Mouse (Mus musculus) kidney, adult 9 months (tissue): ENCODE results near the gene Dmwd.
A peak's percentile ranks its signal among the peaks of the same experiment; 100 is the strongest.

Experiments used
- DNase-seq: peaks from one replicate; pipeline ENCODE4 v3.0.0; 2022

The Dmwd gene

DNA sequence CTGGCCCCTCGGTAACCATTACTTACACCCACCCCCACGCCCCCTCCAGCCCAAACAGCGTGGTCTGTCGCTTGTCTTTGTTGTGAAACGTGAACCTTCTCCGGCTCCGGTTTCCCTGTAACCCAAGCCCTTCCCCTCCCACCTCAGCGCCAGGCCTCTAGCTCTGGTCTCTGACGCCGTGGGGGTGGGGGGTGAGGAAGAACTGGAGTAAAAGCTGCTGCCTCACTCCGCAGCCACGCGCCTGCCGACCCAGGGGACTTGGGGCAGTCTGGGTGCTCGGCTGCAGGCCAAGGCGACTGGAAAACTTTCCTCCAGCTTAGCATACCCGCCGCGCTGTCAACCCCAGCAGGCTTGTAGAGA lies 19.7 kb downstream of the Dmwd start:
- peak; percentile 60 for DNase-seq

DNA sequence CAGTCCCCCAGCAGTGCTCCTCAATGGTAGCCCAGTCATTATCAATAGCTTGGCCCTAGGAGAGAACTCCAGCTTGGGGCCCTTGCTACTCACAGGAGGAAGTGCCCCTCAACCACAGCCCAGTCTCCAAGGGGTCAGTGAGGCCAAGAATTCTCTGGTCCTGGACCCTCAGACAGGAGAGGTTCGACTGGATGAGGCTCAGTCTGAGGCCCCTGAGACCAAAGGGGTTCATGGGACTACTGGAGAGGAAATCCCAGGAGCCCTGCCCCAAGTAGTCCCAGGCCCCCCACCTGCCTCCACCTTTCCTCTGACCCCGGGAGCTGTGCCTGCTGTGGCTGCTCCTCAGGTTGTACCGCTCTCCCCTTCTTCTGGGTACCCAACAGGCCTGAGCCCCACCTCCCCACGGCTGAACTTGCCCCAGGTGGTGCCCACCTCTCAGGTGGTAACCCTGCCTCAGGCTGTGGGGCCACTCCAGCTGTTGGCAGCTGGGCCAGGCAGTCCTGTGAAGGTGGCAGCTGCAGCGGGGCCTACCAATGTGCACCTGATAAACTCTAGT lies 20.5 kb downstream of the Dmwd start:
- DNase-seq, result no peak

DNA sequence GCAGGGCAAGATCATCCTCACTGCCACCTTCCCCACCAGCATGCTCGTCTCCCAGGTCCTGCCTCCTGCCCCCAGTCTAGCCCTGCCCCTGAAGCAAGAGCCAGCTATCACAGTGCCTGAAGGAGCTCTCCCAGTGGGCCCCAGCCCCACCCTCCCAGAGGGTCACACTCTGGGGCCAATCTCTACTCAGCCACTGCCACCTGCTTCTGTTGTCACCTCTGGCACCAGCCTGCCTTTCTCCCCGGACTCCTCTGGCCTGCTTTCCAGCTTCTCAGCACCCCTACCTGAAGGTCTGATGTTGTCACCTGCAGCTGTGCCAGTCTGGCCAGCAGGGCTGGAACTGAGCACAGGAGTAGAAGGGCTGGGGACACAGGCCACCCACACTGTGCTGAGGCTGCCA lies 21.2 kb downstream of the Dmwd start:
- DNase-seq, result no peak

DNA sequence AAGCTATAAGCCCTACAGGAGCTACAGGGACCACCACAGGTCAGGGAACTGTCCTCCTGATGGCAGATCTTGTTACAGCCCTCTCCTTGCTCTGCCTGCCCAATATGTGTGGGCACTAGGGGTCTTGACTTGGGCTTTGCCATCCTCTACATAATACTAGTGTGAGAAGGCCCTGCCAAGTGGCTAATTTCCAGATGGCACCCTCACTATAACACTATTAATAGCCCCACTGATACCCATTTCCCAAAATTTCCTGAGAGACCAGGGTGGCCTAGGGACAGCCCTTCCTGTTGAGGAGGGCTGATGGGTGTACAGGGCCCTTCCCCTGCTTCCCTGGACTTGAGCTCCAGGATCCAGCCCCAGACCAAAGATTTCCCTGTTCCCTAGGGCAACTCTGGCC lies 21.8 kb downstream of the Dmwd start:
- no peak for DNase-seq

DNA sequence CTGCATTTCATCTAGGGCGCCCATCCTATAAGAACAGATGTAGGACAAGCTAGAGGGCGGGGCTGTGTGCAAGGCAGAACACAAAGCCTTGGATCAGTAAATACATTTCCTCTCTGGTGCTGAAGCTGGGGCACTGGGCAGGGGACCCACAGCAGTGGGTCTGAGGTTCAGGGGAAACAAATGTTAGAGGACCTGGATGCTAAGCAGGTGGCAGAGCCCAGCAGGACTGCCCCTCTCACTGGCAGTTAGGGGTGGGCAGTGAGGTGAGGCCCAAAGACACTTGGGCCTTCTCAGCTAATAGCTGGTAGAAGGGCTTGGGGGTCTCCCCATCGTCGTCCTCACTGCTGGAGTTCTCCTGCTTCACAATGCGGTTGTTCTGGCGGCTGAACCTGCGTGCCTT lies 22.8 kb downstream of the Dmwd start:
- no peak for DNase-seq

DNA sequence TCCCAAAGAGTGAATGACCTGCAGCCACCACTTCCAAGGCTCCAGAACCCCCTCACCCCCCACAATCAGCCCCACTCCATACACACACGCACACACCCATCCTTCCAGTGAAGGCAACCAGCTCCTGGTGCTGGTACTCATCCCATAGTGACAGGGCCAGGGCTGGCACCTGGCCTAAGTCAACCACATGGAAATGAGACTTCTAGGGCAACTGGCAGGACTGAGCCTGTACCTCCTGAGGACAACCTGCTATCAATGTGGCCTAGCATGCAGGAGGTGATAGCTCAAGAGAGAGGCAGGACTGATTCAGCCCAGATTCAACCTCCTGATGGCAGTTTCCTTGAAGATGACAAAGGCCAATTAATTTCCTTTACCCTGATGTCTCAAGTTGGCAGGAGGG lies 24.3 kb downstream of the Dmwd start:
- no peak for DNase-seq

DNA sequence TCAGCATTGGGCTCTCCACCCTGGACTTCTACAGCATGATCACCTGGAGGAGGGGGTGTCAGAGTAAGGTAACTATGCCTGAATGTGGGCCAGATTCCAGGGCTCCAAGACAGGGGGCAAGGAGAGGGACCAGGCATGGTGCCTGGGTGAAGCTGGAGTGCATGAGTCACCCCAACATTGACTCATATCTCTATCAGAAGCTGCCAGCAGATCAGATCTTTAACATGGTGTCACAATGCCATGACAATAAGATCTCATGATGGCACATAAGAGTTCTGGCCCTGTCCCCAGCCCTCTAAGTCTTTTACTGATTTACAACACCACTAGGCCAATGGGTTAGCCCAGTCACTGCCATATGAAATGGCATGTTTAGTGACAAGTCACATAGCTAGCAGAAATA lies 27.7 kb downstream of the Dmwd start:
- no peak for DNase-seq

DNA sequence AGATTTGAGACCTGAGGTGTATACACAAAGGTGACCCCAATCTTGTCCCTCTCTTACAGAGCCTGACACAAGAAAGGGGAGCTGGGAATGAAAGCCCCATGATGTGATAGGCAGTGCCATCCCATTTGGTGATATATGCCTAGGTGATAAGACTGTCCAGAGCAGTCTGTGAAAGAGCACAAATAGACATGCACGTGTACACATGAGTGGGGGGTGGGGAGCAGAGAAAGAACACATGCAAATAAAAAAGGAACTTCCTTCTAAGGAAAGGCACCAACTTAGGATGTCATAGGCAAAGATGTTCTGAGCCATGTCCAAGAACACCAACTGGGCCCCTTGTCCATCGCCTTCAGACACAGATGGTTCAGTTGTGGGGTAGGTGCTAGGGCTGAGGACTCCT lies 28.5 kb downstream of the Dmwd start:
- DNase-seq, result no peak

DNA sequence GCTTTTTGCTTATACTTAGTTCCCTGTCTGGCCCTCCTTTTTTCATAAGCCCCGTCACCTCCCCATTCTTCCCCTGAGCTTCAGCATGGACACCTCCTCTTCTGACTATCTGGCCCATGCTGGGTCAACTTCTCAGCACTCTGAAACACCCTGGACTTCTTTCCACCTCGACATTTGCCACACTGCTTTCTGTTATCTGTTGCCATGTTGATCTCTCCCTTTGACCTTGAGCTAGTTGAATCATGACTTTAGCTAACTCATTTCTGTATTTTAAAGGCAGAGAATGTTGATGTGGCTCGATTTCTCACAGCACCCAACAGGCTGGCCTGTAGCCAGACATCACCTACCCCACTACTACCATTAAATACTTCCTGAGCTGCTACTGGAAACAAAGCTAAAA lies 31.4 kb downstream of the Dmwd start:
- DNase-seq, result no peak

DNA sequence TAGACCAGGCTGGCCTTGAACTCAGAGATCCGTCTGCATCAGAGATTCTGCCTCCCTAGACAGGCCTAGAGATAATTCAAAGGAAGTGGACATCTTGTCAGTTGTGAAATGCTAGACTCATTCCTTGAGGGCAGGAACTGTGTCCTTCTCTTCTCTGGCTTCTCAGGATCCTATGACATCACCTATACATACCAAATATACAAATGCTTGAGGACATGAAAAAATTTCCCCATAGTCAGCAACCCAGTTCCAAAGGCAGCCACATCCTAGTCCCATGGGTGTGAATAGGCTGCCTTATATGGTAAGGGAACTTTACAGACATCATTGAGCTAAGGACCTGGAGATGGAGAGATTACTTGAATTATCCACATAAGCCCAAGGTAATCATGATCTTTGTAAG lies 33.5 kb downstream of the Dmwd start:
- no peak for DNase-seq

DNA sequence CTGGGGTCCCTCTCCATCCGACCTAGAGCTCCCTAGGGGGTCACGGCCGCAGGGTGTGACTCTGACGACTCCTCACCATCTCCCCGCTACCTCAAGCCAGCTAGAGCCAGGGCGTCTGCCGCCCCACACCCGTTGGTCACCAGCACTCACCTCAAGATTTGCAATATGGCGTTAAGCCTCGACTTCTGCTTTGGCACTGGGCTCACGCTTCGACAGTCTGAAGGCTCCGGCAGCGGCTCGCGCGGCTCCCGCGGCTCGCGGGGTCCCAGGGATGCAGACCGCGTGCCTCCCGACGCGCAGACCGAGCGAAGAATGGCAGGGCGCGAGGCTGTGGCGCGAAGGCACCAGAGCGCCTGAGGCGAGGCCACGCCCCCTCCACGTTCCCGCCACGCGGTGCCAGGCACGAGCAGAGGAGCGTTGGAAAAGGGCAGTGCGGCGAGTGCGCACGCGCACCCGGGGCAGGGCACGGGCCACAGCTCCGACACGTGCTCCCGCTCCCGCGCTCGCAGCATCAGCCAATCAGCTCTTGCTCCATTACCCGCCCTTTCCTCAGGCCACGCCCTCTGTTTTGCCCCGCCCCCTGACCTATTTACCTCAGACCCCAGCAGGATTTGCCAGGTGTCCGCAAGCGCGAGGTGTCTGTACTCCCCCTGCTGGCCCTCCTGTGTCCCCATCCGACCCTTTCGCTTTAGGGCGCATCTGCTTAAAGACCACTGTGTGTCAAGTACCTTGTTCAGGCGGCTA lies 42.2 kb downstream of the Dmwd start, which contains the start of gene Gm4969:
Gene Gm4969, minus strand, starts transcription at position 341 of the 744 bp plus-strand sequence.
- DNase-seq, result peak; percentile 67

DNA sequence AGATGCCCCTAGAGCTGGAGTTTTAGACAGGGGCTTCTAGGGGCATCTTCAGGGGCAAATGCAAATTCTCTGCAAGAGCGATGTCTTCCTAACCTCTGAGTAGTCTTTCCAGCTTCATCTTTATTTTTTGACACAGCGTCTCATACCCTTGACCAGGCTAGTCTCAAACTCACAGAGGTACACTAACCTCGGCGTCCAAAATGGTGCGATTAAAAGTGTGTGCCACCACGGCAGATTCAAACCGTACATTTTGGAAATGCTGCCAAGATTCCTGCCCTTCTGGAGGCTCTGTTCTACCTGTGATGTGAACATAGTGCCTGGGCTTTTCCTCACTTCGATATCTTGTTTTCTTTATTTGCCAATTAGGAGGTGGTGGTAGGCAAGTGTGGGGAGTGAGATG lies 43.1 kb downstream of the Dmwd start:
- DNase-seq, result peak; percentile 50

DNA sequence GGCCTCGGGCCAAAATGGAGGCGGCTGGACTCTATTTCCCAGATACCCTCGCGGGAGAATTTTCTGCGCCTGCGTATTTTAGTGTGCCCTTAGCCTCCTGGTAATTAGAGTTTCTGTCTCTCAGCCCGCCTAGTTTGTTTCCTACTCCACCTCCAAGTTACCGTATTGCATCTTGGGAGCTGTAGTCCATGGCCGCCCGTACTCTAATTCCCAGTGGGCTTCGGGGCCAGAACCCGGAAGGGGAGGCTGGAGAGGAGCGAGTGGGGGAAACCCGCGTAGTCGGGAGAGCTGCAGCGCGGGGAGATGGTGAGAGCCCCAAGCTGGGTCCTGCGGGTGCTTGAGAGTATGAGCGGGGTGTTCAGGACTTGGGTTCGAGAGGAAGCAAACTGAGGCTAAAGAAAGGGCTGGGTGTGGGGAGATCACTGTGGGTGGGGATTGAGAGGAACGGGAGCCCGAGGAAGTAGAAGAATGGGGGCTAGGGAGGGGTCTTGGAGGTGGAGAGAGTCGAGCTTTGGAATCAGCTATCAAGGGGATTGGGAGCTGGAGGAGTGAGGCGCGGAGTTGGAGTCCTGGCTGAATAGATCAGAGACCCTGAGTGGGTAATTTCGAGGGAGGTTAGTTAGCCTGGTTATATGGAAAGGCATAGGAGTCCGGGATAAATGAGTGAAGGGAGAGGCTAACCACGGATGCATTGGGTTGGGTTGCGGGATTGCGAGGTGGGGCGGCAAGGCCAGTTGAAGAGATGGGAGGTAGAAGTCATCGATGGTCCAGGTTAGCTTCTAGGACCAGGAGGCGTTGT lies 43.8 kb downstream of the Dmwd start, which contains the start of gene Fbxo46:
Gene Fbxo46, plus strand, starts transcription at position 229 of the 799 bp plus-strand sequence.
- DNase-seq, result peak; percentile 98

DNA sequence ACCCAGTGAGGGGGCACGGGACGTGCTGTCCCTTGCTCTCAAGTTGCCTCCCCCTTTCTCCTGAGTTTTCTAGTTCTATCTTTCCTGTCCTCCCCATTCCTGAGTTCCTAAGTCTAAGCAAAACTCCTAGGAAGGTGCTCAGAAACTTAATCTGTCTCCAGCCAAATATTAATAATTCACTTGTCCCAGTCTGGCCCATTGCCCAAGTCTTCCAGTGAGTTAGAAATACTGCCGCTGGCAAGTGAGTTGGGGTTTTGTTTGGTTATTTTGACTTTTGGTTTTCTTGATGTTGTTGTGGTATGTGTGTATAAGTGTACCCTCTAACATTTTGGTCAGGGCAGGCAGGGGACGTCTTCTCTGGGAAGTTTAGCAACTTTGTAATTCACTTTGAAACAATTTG lies 45.7 kb downstream of the Dmwd start:
- peak; percentile 88 for DNase-seq

DNA sequence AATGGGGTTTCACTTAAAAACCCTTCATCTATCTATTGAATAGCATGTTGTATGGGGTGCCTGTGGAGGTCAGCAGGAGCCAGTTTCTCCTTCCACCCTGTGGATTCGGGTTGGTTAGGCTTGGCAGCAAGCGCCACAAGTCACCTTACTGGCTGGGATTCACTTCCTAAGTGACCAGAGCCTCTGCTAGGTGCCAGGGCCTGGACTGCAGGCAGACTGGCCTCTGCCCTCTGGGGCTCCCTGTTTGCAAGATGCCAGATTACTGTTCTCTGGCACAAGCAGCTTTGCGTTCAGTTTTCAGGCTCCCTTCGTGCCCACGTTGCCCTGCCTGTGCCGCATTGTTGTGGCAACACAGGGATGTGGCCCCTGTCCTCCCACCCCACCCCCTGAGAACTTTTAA lies 48.7 kb downstream of the Dmwd start:
- DNase-seq, result peak; percentile 64

DNA sequence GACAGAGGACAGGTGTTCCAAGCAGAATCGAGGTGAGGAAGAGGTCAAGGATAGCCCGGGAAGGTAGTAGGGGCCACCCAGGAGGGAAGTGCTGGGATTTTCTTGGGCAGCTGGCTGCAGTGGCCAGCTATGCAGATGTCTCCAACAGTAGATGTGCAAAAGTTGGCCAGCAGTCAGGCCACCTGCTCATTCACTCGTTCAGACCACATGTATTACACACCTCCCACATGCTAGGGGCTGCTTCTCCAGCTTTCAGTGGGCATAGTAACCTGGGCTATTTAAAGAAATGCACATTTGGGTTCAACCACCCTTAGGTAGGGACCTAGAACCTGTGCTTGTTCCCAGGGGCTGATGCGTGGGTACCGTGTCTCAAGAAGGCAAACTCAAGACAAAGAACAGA lies 51.7 kb downstream of the Dmwd start:
- DNase-seq, result no peak

DNA sequence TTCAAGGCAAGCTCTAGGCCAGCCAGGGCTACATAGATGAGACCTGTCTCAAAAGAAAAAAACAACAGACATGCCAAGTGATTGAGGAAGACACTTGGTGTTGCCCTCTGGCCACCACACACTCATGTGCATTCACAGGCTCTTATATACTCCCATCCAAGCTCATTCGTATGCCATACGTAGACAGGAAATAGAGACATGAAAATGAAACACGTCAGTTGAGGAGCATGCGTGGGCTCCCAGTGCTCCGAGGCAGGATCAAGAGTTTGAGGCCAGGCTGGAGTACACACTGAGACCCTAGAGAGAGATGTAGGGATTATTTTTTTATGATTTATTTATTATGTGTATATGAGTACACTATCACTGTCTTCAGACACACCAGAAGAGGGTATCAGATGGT lies 53.4 kb downstream of the Dmwd start:
- no peak for DNase-seq

DNA sequence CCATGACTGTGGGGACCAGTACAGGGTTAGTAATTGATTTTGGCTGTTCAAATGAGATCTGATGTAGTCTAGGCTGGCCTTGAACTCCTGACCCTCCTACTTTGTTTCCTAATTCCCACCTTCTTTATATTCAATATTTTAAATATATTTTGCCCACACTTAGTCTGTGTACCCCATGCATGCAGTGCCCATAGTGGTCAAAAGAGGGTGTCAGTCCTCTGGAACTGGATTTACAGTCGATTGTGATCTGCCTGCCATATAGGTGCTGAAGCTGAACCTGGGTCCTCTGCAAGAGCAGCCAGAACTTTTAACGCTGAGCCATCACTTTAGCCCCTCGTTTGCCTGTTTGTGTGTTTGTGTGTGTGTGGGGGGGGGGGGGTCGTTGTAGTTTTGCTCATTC lies 54.6 kb downstream of the Dmwd start:
- DNase-seq, result no peak

DNA sequence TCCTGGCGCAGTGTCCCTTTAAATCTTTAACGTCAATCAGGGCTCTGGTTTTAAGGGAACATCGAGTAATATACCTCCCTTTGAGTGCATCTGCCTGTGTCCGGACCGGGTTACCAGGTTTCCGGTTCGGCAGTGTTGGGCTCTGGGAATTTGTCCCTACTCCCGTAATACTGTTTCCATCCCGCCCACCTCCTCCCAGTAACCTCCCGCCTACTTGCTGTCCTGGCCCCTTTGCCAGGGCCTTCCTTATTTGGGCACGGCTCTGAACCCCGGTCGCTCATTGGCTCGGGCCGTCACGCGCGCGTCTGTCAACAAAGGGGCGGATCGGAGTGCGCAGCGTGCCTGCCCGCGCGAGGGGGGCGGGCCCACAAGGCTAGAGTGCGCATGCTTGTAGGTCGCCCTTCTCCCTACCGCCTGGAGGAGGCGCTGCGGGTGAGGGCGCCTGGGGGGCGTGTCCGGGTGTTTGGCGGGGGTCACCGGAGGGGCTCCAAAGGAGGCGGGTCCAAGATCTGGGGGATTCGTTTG lies 55.4 kb downstream of the Dmwd start:
- peak; percentile 99 for DNase-seq
